Mouse (Mus musculus) brain, embryonic 14.5 days (tissue): ENCODE measurements around the gene Vstm5.

Source experiments
- CTCF ChIP-seq: fragments of 200-500 bp; IDR thresholded peaks from 2 replicates; pipeline ENCODE4 v1.5.1; 2012; ENCODE audit warnings: inconsistent platforms, mild to moderate bottlenecking, moderate library complexity, borderline replicate concordance; ENCODE audit not compliant: insufficient read depth, insufficient read length; ENCODE audit errors: extremely low read depth
- POLR2A ChIP-seq: fragments of 200-500 bp; IDR thresholded peaks from 2 replicates; pipeline ENCODE4 v1.6.1; 2012; ENCODE audit warnings: mild to moderate bottlenecking, inconsistent platforms, borderline replicate concordance; ENCODE audit not compliant: poor library complexity, insufficient read depth, insufficient read length, severe bottlenecking; ENCODE audit errors: extremely low read depth

- TF ChIP-seq CTCF (no peak), POLR2A (no peak)
Observed at GRCm38 (mm10) chr9:15242130-15242529, 3.3 kb downstream of the Vstm5 start.
